Mouse (Mus musculus) spleen, adult 2 months (tissue): ENCODE measurements at regions not wholly inside any gene's neighbourhood (a gene's known extent, or its start where the extent isn't known, plus 50 kb on each side); places are given as distances from the start of the nearest gene placed in this dataset.

Experiments
- DNase-seq, 2 experiments: peaks; one replicate each; pipeline versions ENCODE4 v3.0.0 to v3.0.0-alpha.2; 2012 to 2021; ENCODE audit warnings: low spot score in 2 of 2, low read depth in 1 of 2
- H3K27ac ChIP-seq: fragments of 200-500 bp; 2 replicates; pipeline ENCODE4 v1.5.1; 2012; ENCODE audit warnings: low read length, inconsistent platforms; ENCODE audit not compliant: insufficient read depth
- H3K27me3 ChIP-seq: fragments of 200-500 bp; 2 replicates; pipeline ENCODE4 v1.6.1; 2012; ENCODE audit warnings: mild to moderate bottlenecking, moderate library complexity, low read length, inconsistent platforms; ENCODE audit not compliant: control insufficient read depth, insufficient read depth
- H3K36me3 ChIP-seq: fragments of 200-500 bp; 2 replicates; pipeline ENCODE4 v1.6.1; 2012; ENCODE audit warnings: mild to moderate bottlenecking, low read length, inconsistent platforms; ENCODE audit not compliant: control insufficient read depth, insufficient read depth
- H3K4me1 ChIP-seq: fragments of 200-500 bp; 2 replicates; pipeline ENCODE4 v1.6.1; 2011; ENCODE audit warnings: inconsistent platforms; ENCODE audit not compliant: control insufficient read depth, insufficient read depth, insufficient read length
- H3K4me3 ChIP-seq: fragments of 200-500 bp; 2 replicates; pipeline ENCODE4 v1.5.1; 2011; ENCODE audit warnings: mild to moderate bottlenecking, inconsistent platforms; ENCODE audit not compliant: insufficient read depth, insufficient read length; ENCODE audit errors: extremely low read depth
- CTCF ChIP-seq: fragments of 200-500 bp; IDR thresholded peaks from 2 replicates; pipeline ENCODE4 v1.5.1; 2011; ENCODE audit warnings: mild to moderate bottlenecking, inconsistent platforms; ENCODE audit not compliant: insufficient read depth, insufficient read length, insufficient replicate concordance; ENCODE audit errors: extremely low read depth
- POLR2A ChIP-seq: fragments of 200-500 bp; IDR thresholded peaks from 2 replicates; pipeline ENCODE4 v1.6.1; 2011; ENCODE audit warnings: low read depth, low read length, inconsistent platforms
- WGBS: fragments of 180-500 bp; shearing (Covaris S2); methylation state at CpG from one replicate; pipeline ENCODE4 v1.1.7; 2018; 5-methylcytosine and 5-hydroxymethylcytosine counted together

- Histone ChIP-seq H3K4me3 (no peak overlapping the region), H3K4me1 (no peaks in the 10 kb centered on the region), H3K36me3 (no peaks in the 10 kb centered on the region), H3K27ac (no peak overlapping the region), H3K27me3 (no peaks in the 10 kb centered on the region)
- TF ChIP-seq CTCF: no peak
- no peak for TF ChIP-seq POLR2A
- WGBS: 77% methylated on average over 4 of the region's 4 CpGs
- no peak for DNase-seq
Observed at GRCm38 (mm10) chr3:149294445-149294844, 304.1 kb upstream of the Adgrl2 start.

- 95% methylated on average over 3 of the region's 3 CpGs for WGBS
- TF ChIP-seq POLR2A (no peak), CTCF (no peak)
- Histone ChIP-seq H3K36me3 (no peaks in the 10 kb centered on the region), H3K27me3 (no peaks in the 10 kb centered on the region), H3K27ac (no peak overlapping the region), H3K4me1 (no peaks in the 10 kb centered on the region), H3K4me3 (no peak overlapping the region)
- no peak for DNase-seq
Observed at GRCm38 (mm10) chr3:149292459-149292858, 302.1 kb upstream of the Adgrl2 start.

- H3K36me3 ChIP-seq: no peaks in the 10 kb centered on the region
- H3K4me1 ChIP-seq: no peaks in the 10 kb centered on the region
- WGBS: 65% methylated on average over 7 of the region's 7 CpGs
- no peak overlapping the region for H3K27ac ChIP-seq
- no peak for DNase-seq
- H3K27me3 ChIP-seq: no peaks in the 10 kb centered on the region
- H3K4me3 ChIP-seq: no peak overlapping the region
- TF ChIP-seq POLR2A: no peak
- no peak for TF ChIP-seq CTCF
Observed at GRCm38 (mm10) chr3:149291473-149291872, 301.1 kb upstream of the Adgrl2 start.

GRCm38 (mm10) chr3:149290228-149290627, 299.9 kb upstream of the Adgrl2 start:
- no peaks in the 10 kb centered on the region for H3K4me1 ChIP-seq
- no peak for DNase-seq
- 65% methylated on average over 8 of the region's 8 CpGs for WGBS
- TF ChIP-seq POLR2A (no peak), CTCF (no peak)
- no peaks in the 10 kb centered on the region for H3K27me3 ChIP-seq
- H3K27ac ChIP-seq: no peak overlapping the region
- no peak overlapping the region for H3K4me3 ChIP-seq
- no peaks in the 10 kb centered on the region for H3K36me3 ChIP-seq

- WGBS: 88% methylated on average over 4 of the region's 4 CpGs
- no peaks in the 10 kb centered on the region for H3K36me3 ChIP-seq
- TF ChIP-seq CTCF: no peak
- no peak overlapping the region for H3K4me3 ChIP-seq
- H3K27me3 ChIP-seq: no peaks in the 10 kb centered on the region
- DNase-seq: no peak
- H3K27ac ChIP-seq: no peak overlapping the region
- no peaks in the 10 kb centered on the region for H3K4me1 ChIP-seq
Observed at GRCm38 (mm10) chr3:149287080-149287479, 296.7 kb upstream of the Adgrl2 start.

GRCm38 (mm10) chr3:149284976-149285375, 294.6 kb upstream of the Adgrl2 start:
- no peak for DNase-seq
- no peak overlapping the region for H3K27ac ChIP-seq
- WGBS: 89% methylated on average over 4 of the region's 4 CpGs
- H3K4me3 ChIP-seq: no peak overlapping the region
- H3K36me3 ChIP-seq: no peaks in the 10 kb centered on the region
- H3K4me1 ChIP-seq: peaks cover 6% of the 10 kb centered on the region; the same call in 1 of the 2 replicates
- H3K27me3 ChIP-seq: no peaks in the 10 kb centered on the region
- no peak for TF ChIP-seq CTCF
- no peak for TF ChIP-seq POLR2A

- H3K4me3 ChIP-seq: no peak overlapping the region
- no peaks in the 10 kb centered on the region for H3K27me3 ChIP-seq
- DNase-seq: peak; percentile 9 to 43
- TF ChIP-seq CTCF (no peak), POLR2A (no peak)
- 35% methylated on average over 9 of the region's 9 CpGs for WGBS
- H3K4me1 ChIP-seq: peaks cover 6% of the 10 kb centered on the region; the same call in 1 of the 2 replicates
- H3K27ac ChIP-seq: no peak overlapping the region
- H3K36me3 ChIP-seq: no peaks in the 10 kb centered on the region
Observed at GRCm38 (mm10) chr3:149280807-149281789, 290.7 kb upstream of the Adgrl2 start.
